Mouse (Mus musculus) monocyte, adult 5-6 weeks (primary cell): ENCODE data around the gene Agrp. TPM values are rescaled to one million over a fixed set of nuclear protein-coding genes. Genes with fewer than 3 reads are reported as not detected.
A peak's percentile ranks its signal among the peaks of the same experiment; 100 is the strongest.

Source experiments
- ATAC-seq: fragments of 153-309, 156-312 bp; replicated peaks from 2 replicates; pipeline ENCODE4 v1.8.0; 2017; ENCODE audit warnings: mild to moderate bottlenecking; ENCODE audit not compliant: low TSS enrichment, insufficient number of reproducible peaks, severe bottlenecking, poor library complexity, low FRiP score
- total RNA-seq: library from RNA; stranded (forward); fragments of 200-1000, 200-491, 200-594 nt; gene quantifications from 3 replicates; pipeline ENCODE4 v1.2.3, GENCODE M21; 2017

Gene Agrp
- total RNA-seq, 1 experiment from 2014 or later: 3.6 TPM

DNA sequence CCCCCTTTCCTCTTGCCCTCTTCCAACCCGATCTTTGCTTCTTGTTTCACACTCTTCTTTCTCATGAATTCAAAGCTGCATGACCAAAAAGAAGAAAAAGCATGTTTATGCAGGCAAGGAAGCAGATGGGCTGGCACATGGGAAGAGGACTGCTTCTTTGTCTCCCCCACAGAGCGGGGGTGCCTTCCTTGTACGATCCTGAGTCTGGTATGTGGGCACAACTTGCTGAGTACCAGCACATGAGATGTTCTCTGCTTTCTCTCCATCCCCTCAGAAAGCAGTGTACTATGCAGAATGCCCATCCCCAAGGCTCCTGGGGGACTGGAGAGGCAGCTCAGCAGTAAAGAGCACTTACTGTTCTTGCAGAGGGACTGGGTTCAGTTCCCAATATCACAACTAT is 12.8 kb downstream of the Agrp start:
- no peak for ATAC-seq

- no peak for ATAC-seq
These were observed 13.4 kb downstream of the Agrp start for GRCm38 (mm10) chr8:105623679-105624245.

GRCm38 (mm10) chr8:105623118-105623517 is 14.1 kb downstream of the Agrp start:
- ATAC-seq: peak; percentile 28

GRCm38 (mm10) chr8:105622421-105622920 is 14.7 kb downstream of the Agrp start:
- ATAC-seq: peak; percentile 84

GRCm38 (mm10) chr8:105621841-105622240 is 15.4 kb downstream of the Agrp start:
- no peak for ATAC-seq

- no peak for ATAC-seq
These were observed 16.1 kb downstream of the Agrp start for GRCm38 (mm10) chr8:105620946-105621720.

DNA sequence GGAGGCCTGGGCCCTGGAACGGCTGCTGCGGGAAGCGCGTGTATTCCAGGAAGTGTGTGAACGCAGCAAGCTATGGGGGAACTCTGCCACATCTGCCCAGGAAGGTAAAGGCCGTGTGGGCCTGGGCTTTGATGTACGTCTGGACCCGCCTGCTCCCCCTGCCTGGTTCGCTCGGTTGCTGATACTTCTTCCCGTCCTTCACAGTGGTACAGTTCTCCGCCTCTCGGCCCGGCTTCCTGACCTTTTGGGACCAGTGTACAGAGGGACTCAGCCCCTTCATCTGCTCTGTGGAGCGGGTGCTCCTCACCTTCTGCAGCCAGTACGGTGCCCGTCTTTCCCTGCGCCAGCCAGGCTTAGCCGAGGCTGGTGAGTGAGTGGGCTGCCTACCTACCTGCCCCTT is 17.0 kb downstream of the Agrp start:
- ATAC-seq: no peak

DNA sequence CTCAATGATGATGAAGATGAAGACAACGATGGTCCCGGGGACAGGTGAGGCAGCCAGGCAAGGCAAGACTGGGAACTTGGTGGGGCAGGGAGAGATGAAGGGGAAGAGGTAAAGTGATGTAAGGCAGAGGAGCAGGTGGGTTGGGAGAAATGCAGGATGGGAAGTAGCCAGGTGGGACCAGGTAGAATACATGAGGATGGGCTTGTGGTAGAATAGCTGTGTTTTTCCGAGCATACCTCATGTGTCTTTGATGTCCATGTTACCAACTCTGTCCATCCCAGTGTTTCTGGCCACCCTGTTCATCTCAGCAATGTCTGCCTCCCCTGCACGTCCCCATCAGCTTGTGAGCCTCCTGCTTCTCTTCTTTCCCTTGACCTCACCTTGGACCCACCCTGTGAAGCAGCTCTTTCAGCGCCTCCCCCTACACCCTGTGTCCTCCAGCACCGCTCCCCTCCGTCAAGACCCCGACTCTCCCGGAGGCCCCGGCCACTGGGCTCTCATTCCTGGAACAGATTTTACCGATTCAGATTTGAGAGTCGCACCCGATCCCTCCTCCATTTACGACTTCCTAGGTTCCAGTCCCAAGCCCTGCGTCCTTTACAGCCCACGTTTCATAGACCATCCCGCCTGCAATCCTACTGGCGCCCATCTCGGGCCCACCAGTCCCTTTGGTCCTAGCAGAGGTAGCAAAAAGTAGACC is 18.2 kb downstream of the Agrp start:
- no peak for ATAC-seq

DNA sequence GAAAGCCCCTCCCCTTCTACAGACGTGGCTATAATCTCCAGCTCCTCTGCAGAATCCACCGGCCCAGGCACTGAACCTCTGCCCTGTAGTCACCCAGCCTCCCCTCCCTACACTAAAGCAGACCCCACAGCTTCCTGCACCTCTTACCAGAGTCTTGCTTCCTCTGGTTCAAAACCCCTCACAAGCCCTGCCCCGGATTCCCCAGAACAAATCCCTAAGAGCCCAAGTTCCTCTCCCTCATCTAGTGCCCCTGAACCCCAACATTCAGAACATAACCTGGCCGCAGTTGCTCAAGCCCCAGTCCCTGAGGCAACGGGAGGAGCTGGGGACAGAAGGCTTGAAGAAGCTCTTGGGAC is 18.9 kb downstream of the Agrp start:
- ATAC-seq: no peak

- ATAC-seq: no peak
These were observed 19.5 kb downstream of the Agrp start for GRCm38 (mm10) chr8:105617451-105618278.

DNA sequence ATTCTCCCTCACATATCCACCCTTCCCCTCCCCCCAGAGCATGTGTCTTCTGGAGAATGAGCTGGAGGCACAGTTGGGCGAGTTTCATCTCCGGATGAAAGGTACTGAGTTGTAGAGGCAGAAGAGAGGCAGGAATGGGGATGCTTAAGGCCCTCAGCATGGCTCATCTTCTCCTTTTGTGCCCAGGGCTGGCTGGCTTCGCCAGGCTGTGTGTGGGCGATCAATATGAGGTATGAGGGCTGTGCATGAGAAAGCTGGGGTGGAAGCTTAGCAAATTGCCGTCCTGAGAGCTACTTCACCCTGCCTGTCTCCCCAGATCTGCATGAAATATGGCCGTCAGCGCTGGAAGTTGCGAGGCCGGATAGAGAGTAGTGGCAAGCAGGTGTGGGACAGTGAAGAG is 21.3 kb downstream of the Agrp start:
- no peak for ATAC-seq

GRCm38 (mm10) chr8:105613830-105614511 is 23.2 kb downstream of the Agrp start:
- ATAC-seq: no peak

GRCm38 (mm10) chr8:105613037-105613436 is 24.2 kb downstream of the Agrp start:
- no peak for ATAC-seq

DNA sequence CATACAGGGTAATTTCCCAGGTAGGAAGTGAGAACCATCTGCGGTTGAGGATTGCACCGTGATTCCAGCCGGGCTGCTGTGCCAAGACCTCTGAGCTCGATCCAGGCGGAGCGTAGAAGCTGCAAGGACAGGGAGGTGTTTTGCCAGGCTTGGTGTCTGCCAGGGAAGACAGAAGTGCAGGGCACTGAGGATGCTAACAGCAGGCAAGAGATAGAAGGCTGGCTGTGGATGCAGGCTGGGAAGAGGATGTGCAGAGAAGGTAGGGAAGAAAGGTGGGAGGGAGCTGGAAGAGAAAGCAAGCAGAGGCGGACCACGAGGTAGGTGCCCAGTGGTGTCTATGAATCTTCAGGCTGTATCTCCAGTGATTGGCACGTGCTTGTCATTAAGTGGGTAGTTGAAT is 25.4 kb downstream of the Agrp start:
- no peak for ATAC-seq

GRCm38 (mm10) chr8:105609771-105610170 is 27.4 kb downstream of the Agrp start:
- no peak for ATAC-seq

DNA sequence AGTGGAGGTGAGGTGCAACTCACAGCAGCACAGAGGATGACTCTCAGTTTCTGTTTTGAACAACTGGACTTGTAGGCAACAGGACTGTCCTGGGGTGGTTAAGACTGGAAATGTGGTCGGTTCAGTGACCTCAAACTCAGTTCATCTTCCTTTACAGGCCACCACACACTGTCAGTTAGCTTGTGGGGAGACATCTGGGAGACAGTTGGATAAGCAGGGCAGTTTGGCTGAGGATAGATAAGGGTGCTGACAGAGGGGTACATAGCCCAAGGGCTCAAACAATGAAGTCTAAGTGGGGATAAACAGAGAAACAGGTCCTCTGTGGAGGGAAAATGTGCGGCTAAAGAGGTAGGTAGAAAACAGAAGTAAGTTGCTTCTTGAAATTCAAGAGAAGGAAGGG is 27.8 kb downstream of the Agrp start:
- no peak for ATAC-seq

DNA sequence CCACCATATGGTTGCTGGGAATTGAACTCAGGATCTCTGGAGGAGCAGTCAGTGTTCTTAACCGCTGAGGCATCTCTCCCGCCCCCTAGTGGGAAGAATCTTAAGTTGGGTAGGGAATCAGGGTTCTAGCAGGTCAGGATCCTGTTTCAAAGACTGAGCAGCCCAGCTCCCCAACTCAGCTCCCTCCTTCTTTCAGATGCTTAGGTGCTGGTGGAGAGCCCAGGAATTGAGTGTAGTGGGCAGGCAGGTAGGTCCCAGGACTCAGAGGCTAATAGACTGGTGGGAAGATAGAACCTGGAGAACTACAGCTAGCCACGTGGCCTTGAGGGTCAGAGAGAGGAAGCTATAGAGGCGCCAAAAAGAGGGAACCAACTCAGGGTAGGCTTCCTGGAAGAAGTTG is 29.5 kb downstream of the Agrp start:
- peak; percentile 25; the same call in 1 of the 2 replicates for ATAC-seq

DNA sequence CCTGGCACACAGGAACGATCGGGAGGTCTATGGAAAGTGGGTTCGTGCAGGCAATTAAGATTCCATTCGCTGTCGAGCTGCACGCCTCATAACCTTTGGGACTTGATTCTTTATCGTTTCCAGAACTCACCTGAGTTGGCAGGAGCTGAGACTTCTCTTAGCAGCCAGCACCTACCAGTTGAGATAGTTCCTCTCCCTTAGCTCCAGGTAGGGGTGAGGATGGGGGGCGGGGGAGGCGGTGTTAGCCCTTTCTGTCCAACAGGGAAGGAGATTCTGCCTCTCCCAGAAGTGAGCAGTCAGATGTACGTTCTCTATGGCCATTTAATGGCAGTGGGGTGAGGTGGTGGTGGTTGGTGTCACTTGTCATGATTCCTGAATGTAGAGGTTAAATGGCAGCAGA is 30.1 kb downstream of the Agrp start:
- no peak for ATAC-seq
